Mouse (Mus musculus): Measurements from ENCODE around the gene Lalba.
"Not testable (repeated sequence)": the region's sequence is repeated elsewhere in the genome, so short reads cannot be mapped to it uniquely, and the experiment has no call there.

Lalba gene

GRCm38 (mm10) chr15:98491332-98491731 is 8.8 kb upstream of the Lalba start:
- no peak for DNase-seq (ENCODE audit: low read depth)

DNA sequence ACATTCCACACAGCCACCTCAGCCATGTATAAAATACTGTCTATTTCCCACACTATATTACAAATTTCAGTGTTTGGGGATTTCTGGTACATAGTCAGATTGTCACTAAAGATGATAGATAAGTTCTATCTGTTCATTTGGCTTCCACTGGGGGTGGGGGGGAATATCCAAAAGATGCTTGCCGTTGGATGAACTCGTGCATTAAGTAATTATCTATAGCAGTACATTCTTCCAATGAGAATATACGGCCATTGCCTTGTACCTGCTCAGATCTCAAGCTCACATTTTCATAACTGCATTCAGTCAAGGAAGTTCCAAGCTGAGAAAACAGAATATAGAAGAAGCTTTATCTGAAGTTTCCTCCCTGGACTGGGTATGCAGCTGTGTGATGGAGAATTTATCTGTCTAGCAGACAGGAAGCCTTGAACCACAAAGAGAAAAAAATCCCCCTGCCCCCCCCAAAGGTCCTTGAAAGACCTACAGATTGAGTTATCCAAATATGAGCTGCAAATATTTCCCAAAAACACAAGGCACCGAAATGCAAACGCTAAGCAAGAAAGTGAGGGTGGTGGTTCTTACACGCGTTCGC is 4.0 kb upstream of the Lalba start:
- peak; percentile 49 for DNase-seq (ENCODE audit: low read depth)

GRCm38 (mm10) chr15:98483907-98484886 is 1.7 kb upstream of the Lalba start:
- no peak for DNase-seq (ENCODE audit: low read depth)

- no peak for DNase-seq (ENCODE audit: low read depth)
Measured at GRCm38 (mm10) chr15:98479568-98480102, 2.9 kb downstream of the Lalba start.

DNA sequence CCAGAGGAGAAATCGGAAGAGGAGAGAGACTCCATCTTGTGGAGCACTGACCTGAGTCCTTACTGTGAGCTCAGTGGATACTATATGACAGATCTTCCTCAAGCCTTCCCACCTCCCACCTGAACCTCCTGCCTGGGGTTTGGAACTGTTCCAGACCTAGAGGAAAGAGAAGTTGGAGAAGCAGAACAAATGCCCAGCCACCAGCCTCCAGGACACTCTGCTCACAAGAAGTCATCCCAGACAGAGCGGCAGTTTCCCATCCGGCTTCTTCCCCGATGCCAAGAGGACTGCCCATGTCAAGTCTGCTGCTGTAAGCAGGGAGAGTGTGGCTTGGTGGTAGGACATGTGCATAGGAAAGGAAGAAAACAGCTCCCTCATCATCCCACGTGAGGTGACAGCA is 6.2 kb downstream of the Lalba start:
- no peak for DNase-seq (ENCODE audit: low read depth)

GRCm38 (mm10) chr15:98475382-98475781 is 7.1 kb downstream of the Lalba start:
- peak; percentile 46 for DNase-seq (ENCODE audit: low read depth)

GRCm38 (mm10) chr15:98474958-98475357 is 7.6 kb downstream of the Lalba start:
- no peak for DNase-seq (ENCODE audit: low read depth)

GRCm38 (mm10) chr15:98471539-98471938 is 11.0 kb downstream of the Lalba start:
- no peak for DNase-seq (ENCODE audit: low read depth)

GRCm38 (mm10) chr15:98469596-98469995 is 12.9 kb downstream of the Lalba start, which contains the start of gene OR5BS1P:
Gene OR5BS1P (plus strand): TSS chr15:98469896.
- no peak for DNase-seq (ENCODE audit: low read depth)

DNA sequence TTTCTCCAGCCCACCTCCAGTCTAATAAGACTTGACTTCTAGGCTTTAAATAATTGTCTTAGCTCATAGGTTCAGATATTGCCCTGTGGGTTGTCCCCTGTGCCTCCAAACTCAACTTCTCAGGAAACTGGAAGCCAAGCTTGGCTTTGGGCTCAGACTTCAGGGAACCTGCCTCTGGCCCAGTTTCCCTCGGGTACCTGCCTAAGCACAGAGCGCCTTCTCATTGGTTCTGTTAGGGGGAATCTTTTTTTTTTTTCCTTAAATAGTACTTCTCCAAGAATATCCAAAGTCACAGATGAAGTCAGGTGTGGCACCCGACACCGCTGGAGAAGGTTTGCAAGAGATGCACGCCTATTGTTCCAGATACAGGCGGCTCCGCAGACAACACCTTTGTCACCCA is 30.2 kb downstream of the Lalba start, which contains the start of gene Olfr281:
TSS of gene Olfr281 (plus strand) at position 301 of the 400 bp plus-strand sequence.
- DNase-seq (ENCODE audit: low read depth) = no peak

DNA sequence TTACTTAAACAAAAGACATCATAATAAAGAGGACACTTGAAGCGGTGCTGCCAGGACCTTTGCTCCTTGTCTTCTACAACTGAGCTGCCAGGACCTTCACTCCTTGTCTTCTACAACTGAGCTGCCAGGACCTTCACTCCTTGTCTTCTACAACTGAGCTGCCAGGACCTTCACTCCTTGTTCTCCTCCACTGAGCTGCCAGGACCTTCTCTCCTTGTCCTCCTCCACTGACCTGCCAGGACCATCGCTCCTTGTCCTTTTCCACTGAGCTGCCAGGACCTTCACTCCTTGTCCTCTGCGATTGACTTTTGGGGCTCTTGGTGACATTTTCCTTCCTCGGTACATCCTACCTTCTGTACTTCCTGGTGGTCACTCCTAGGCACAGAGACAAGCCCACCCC is 34.0 kb downstream of the Lalba start:
- no peak for DNase-seq (ENCODE audit: low read depth)

- no peak for DNase-seq (ENCODE audit: low read depth)
Measured at GRCm38 (mm10) chr15:98444561-98444960, 38.0 kb downstream of the Lalba start.

DNA sequence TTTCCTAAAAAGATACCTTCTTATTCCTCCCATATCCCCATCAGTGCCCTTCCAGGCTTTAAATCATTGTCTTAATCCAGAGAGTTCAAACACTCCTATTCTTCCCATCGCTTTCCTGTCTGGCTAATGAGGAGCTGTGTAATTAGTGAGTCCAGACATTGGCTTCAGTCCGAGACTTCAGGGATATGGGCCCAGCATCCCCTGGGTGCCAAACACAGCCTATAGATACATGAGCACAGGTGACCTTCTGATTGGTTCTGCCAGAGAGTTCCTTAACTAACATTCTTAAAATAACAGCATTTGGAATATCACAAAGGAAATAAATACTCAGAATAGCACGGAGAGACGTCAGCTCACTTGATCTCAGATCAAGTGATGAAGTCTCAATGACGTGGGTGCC is 51.6 kb downstream of the Lalba start, which contains the start of gene Olfr282:
TSS of gene Olfr282 (plus strand) at position 301 of the 400 bp plus-strand sequence.
- not testable (repeated sequence) for DNase-seq (ENCODE audit: low read depth)
